Comparison of ENCODE assay signal across 8 mouse cellular contexts in the genomic region with DNA sequence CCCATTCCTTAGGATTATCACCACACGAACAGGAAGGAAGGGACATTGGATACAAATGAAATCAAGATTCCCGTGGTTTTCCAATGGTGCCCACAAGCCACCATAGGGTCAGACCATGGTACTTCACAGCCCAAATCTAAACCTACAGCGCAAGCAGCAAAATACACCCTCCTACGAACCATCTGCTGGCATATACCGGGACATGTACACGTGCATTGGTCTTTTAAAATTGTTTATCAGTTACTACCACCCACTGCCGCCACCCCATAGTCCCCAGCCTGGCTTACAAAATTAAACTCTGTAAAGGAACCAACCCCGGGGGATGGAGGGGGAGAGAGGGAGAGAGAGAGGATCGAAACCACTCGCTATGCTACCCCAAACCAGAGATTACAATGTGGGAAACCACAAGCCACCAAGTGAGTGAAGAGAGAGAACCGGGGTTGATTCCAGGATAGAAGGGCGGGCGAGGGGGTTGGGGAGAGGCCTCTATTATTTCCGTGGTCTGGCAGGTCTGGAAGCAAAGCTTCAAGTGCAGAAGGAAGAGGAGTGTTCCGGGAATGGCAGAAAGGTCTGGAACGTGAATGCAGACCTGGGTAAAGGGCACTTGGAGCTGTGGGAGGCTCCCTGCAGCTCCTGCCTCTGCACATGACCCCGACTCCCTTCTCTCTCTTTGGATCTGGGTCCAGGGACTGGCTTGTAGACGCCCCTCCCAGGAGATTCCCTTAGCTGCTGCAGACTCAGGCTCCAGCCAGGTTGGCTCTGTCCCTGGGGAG. TPM values are rescaled to one million over a fixed set of nuclear protein-coding genes. Genes with fewer than 3 reads are reported as not detected.
A peak's percentile ranks its signal among the peaks of the same experiment; 100 is the strongest.
DNase-seq lines count a peak whose midpoint lies in the region; ATAC-seq and TF ChIP-seq lines count a peak whose summit lies in the region.

Gene Pla2g2c, plus strand, starts transcription at position 439 of the 773 bp plus-strand sequence.

- no peaks in the 10 kb centered on the region for H3K9me3 ChIP-seq in heart, embryonic 16.5 days (replicated peaks; ENCODE audit: control insufficient read depth, low read length)
- no peaks in the 10 kb centered on the region for H3K9me3 ChIP-seq in CH12.LX (replicated peaks; ENCODE audit: low read length)
- H3K9me3 ChIP-seq in forebrain, embryonic 14.5 days (replicated peaks; ENCODE audit: control insufficient read depth, low read length) = no peaks in the 10 kb centered on the region
- no peaks in the 10 kb centered on the region for H3K9me3 ChIP-seq in limb, embryonic 15.5 days

- no peak for ATAC-seq in heart, embryonic 16.5 days (replicated peaks; ENCODE audit: extremely low read depth, insufficient read depth, low FRiP score)
- no peak for ATAC-seq in forebrain, embryonic 14.5 days
- no peak for ATAC-seq in limb, embryonic 15.5 days (ENCODE audit: insufficient number of reproducible peaks, low FRiP score, low TSS enrichment, low read depth)

- 0 out of 2 replicates have a peak, but pooled peaks cover 2% of the 10 kb centered on the region for H3K27me3 ChIP-seq in heart, embryonic 16.5 days (ENCODE audit: control insufficient read depth, insufficient read depth, low read length)
- peaks cover 98% of the 10 kb centered on the region for H3K27me3 ChIP-seq in CH12.LX (replicated peaks)
- H3K27me3 ChIP-seq in forebrain, embryonic 14.5 days (replicated peaks; ENCODE audit: control insufficient read depth, insufficient read depth, low read length) = no peaks in the 10 kb centered on the region
- H3K27me3 ChIP-seq in limb, embryonic 15.5 days = peaks cover 4% of the 10 kb centered on the region; the same call in 1 of the 2 replicates

- no peak for TF ChIP-seq EP300 in CH12.LX (IDR thresholded peaks at IDR 0.05; ENCODE audit: low read length)

- peak within 1 kb of the TSS; percentile 71 for H3K27ac ChIP-seq in heart, embryonic 16.5 days (ENCODE audit: low read length)
- no peak within 1 kb of the TSS for H3K27ac ChIP-seq in CH12.LX (ENCODE audit: insufficient read depth, low read depth)
- H3K27ac ChIP-seq in forebrain, embryonic 14.5 days (ENCODE audit: low read depth, low read length) = no peak within 1 kb of the TSS
- H3K27ac ChIP-seq in limb, embryonic 15.5 days = peak within 1 kb of the TSS; percentile 47; the same call in 1 of the 2 replicates

- TF ChIP-seq RAD21 in CH12.LX (IDR thresholded peaks at IDR 0.05; ENCODE audit: low read depth, low read length) = no peak

- TF ChIP-seq CTCF in CH12.LX (conservative IDR thresholded peaks at IDR 0.05 in 1 of 2, IDR thresholded peaks at IDR 0.05 in 1 of 2; ENCODE audit: low read depth in 2 of 2, low read length in 2 of 2) = no peak

- WGBS in heart, embryonic 16.5 days = 41% methylated on average over 18 of the region's 18 CpGs
- WGBS in forebrain, embryonic 14.5 days = 53% methylated on average over 18 of the region's 18 CpGs
- 42% methylated on average over 18 of the region's 18 CpGs for WGBS in limb, embryonic 15.5 days

- no peaks in the 10 kb centered on the region for H3K79me2 ChIP-seq in CH12.LX (replicated peaks; ENCODE audit: control insufficient read depth, extremely low read depth, insufficient read depth, poor library complexity, severe bottlenecking)

- peak within 1 kb of the TSS; percentile 46; the same call in 1 of the 2 replicates for H3K9ac ChIP-seq in heart, embryonic 16.5 days (ENCODE audit: low read length)
- H3K9ac ChIP-seq in CH12.LX (ENCODE audit: insufficient read depth, low read depth) = no peak within 1 kb of the TSS
- peak within 1 kb of the TSS; percentile 40 for H3K9ac ChIP-seq in forebrain, embryonic 14.5 days (ENCODE audit: low read length)
- H3K9ac ChIP-seq in limb, embryonic 15.5 days = 0 out of 2 replicates have a peak within 1 kb of the TSS, but pooled peaks have one; percentile 4

- TF ChIP-seq POLR2A in CH12.LX (IDR thresholded peaks at IDR 0.05; ENCODE audit: low read depth, low read length) = no peak

- dilution Hi-C loops in CH12.LX (cut with MboI; ENCODE audit: extremely low pct_ligation_motif_present, extremely low pct_unique_long_range_greater_than_20kb, low sequenced_read_pairs) = no loop called here

- H3K4me2 ChIP-seq in heart, embryonic 16.5 days (ENCODE audit: low read depth, low read length) = peak within 1 kb of the TSS; percentile 49
- H3K4me2 ChIP-seq in CH12.LX (ENCODE audit: insufficient read depth, low read depth, poor library complexity, severe bottlenecking) = 0 out of 2 replicates have a peak within 1 kb of the TSS, but pooled peaks have one; percentile 2
- H3K4me2 ChIP-seq in forebrain, embryonic 14.5 days (ENCODE audit: low read length) = peak within 1 kb of the TSS; percentile 51
- H3K4me2 ChIP-seq in limb, embryonic 15.5 days = peak within 1 kb of the TSS; percentile 45

- DNase-seq in heart, adult 9 months (ENCODE audit: low spot score in 2 of 2) = no peak
- DNase-seq in CH12.LX (ENCODE audit: extremely low read depth) = no peak
- no peak for DNase-seq in forebrain, embryonic 14.5 days (ENCODE audit: low spot score)
- DNase-seq in thymus, postnatal 4 days = peak; percentile 36
- no peak for DNase-seq in B cell, adult 2 months
- no peak for DNase-seq in gastrocnemius, postnatal 36 days

- in situ Hi-C loops in CH12.LX (cut with MboI; ENCODE audit: low pct_ligation_motif_present, low pct_unique_long_range_greater_than_20kb, low sequenced_read_pairs) = no loop called here

- no peaks in the 10 kb centered on the region for H3K36me3 ChIP-seq in heart, embryonic 16.5 days (ENCODE audit: control insufficient read depth, insufficient read depth)
- no peaks in the 10 kb centered on the region for H3K36me3 ChIP-seq in CH12.LX (replicated peaks in 1 of 2; ENCODE audit: control insufficient read depth in 1 of 2, insufficient read depth in 1 of 2, low read length in 1 of 2)
- no peaks in the 10 kb centered on the region for H3K36me3 ChIP-seq in forebrain, embryonic 14.5 days (ENCODE audit: control insufficient read depth, insufficient read depth, low read length)
- no peaks in the 10 kb centered on the region for H3K36me3 ChIP-seq in limb, embryonic 15.5 days

- H3K4me1 ChIP-seq in heart, embryonic 16.5 days (ENCODE audit: control insufficient read depth, insufficient read depth, low read length) = peaks cover 28% of the 10 kb centered on the region
- H3K4me1 ChIP-seq in CH12.LX (ENCODE audit: control insufficient read depth in 1 of 2, insufficient read depth in 2 of 2) = peaks cover 0 to 3% of the 10 kb centered on the region in 2 experiments; a peak in 2 of 4 replicates
- peaks cover 17% of the 10 kb centered on the region for H3K4me1 ChIP-seq in forebrain, embryonic 14.5 days (ENCODE audit: control insufficient read depth, insufficient read depth, low read length)
- peaks cover 25% of the 10 kb centered on the region for H3K4me1 ChIP-seq in limb, embryonic 15.5 days

- H3K4me3 ChIP-seq in heart, embryonic 16.5 days (ENCODE audit: low read length) = peak within 1 kb of the TSS; percentile 20
- no peak within 1 kb of the TSS for H3K4me3 ChIP-seq in CH12.LX (replicated peaks in 1 of 3; ENCODE audit: low read depth in 2 of 3, low read length in 2 of 3, poor library complexity in 1 of 3)
- H3K4me3 ChIP-seq in forebrain, embryonic 14.5 days (ENCODE audit: low read depth, low read length) = peak within 1 kb of the TSS; percentile 16
- H3K4me3 ChIP-seq in limb, embryonic 15.5 days = peak within 1 kb of the TSS; percentile 24

- intact Hi-C loops in gastrocnemius, postnatal 36 days (cut with DNase I) = no loop called here

TF ChIP-seq in CH12.LX, 34 proteins besides CTCF, POLR2A, EP300 and RAD21:
- TF ChIP-seq JUN (IDR thresholded peaks at IDR 0.05; ENCODE audit: insufficient read depth, low read depth, low read length) (no peak), MAFK (IDR thresholded peaks at IDR 0.05; ENCODE audit: insufficient replicate concordance, low read length) (peak; percentile 45; the same call in 1 of the 2 replicates)

RNA-seq across cellular contexts. Expression of gene Pla2g2c, which starts in this region (rescaled TPM):
- 0.17 TPM in 1 of 2 replicates, not detected in the other for polyA plus RNA-seq in heart, embryonic 16.5 days (2015; fragmentation: Nextera tagmentation; extraction: Ambion mirVana)
- not detected in 2 replicates for total RNA-seq in CH12.LX (2012; rRNA removed)
- not detected in 2 replicates for total RNA-seq in CH12.LX (2014; rRNA removed)
- polyA plus RNA-seq in CH12.LX (2012; ENCODE audit: insufficient read length, low read depth) = not detected in 2 replicates
- 0.28 and 0.41 TPM in 2 replicates for polyA plus RNA-seq in forebrain, embryonic 14.5 days (2014; fragmentation: Nextera tagmentation; extraction: Ambion mirVana)
- polyA plus RNA-seq in limb, embryonic 15.5 days (2015; fragmentation: Nextera tagmentation; extraction: Ambion mirVana) = 0.24 TPM in 1 of 2 replicates, not detected in the other
- total RNA-seq in gastrocnemius, postnatal 36 days (2021) = not detected

Comparison
In these comparisons a context has a peak if more than half of its experiments do, and no peak if none do; other contexts are left out.
1. H3K27ac ChIP-seq: peak in heart, embryonic 16.5 days (single experiment) and limb, embryonic 15.5 days (single experiment); none in CH12.LX (single experiment) and forebrain, embryonic 14.5 days (single experiment).
2. H3K4me3 ChIP-seq: peak in heart, embryonic 16.5 days (single experiment), forebrain, embryonic 14.5 days (single experiment) and limb, embryonic 15.5 days (single experiment); none in CH12.LX (0 of 3).
3. Peak in every context shown above with its lines, with median percentiles within 50 percentile points of each other: H3K4me2 ChIP-seq.